Mouse (Mus musculus) liver, adult 2 months (tissue): ENCODE measurements around the gene Dedd2. TPM values are rescaled to one million over a fixed set of nuclear protein-coding genes. Genes with fewer than 3 reads are reported as not detected.

Source experiments
- DNase-seq: peaks from one replicate; pipeline ENCODE4 v3.0.0-alpha.2; 2011; ENCODE audit warnings: low read depth, low spot score; ENCODE audit errors: extremely low read depth
- H3K27ac ChIP-seq: fragments of 200-500 bp; replicated peaks from 2 replicates; pipeline ENCODE4 v1.5.1; 2012; ENCODE audit warnings: low read depth, mild to moderate bottlenecking, control low read depth, inconsistent platforms, low read length; ENCODE audit not compliant: insufficient read depth
- H3K27me3 ChIP-seq: fragments of 200-500 bp; 2 replicates; pipeline ENCODE4 v1.6.1; 2012; ENCODE audit warnings: mild to moderate bottlenecking, moderate library complexity, low read length, inconsistent platforms; ENCODE audit not compliant: control insufficient read depth, insufficient read depth
- H3K36me3 ChIP-seq: fragments of 200-500 bp; 2 replicates; pipeline ENCODE4 v1.6.1; 2012; ENCODE audit warnings: low read length, inconsistent platforms; ENCODE audit not compliant: control insufficient read depth, insufficient read depth
- H3K4me1 ChIP-seq: fragments of 200-500 bp; 2 replicates; pipeline ENCODE4 v1.6.1; 2011; ENCODE audit warnings: low read length; ENCODE audit not compliant: control insufficient read depth, insufficient read depth
- H3K4me3 ChIP-seq: fragments of 200-500 bp; 2 replicates; pipeline ENCODE4 v1.5.1; 2011; ENCODE audit warnings: low read depth, mild to moderate bottlenecking, control low read depth, low read length, moderate library complexity; ENCODE audit not compliant: insufficient read depth
- H3K79me2 ChIP-seq: fragments of 200-500 bp; 2 replicates; pipeline ENCODE4 v1.6.1; 2012; ENCODE audit warnings: inconsistent platforms, mild to moderate bottlenecking, low read length, moderate library complexity; ENCODE audit not compliant: control insufficient read depth, insufficient read depth
- H3K9ac ChIP-seq: fragments of 200-500 bp; 2 replicates; pipeline ENCODE4 v1.6.1; 2012; ENCODE audit warnings: low read depth, mild to moderate bottlenecking, control low read depth, inconsistent platforms, low read length
- CTCF ChIP-seq: fragments of 200-500 bp; IDR thresholded peaks from 2 replicates; pipeline ENCODE4 v1.5.1; 2011; ENCODE audit warnings: low read depth, low read length, control low read depth
- POLR2A ChIP-seq: fragments of 200-500 bp; IDR thresholded peaks from 2 replicates; pipeline ENCODE4 v1.6.1; 2011; ENCODE audit warnings: low read length, control low read depth; ENCODE audit not compliant: insufficient read depth; ENCODE audit errors: extremely low read depth
- WGBS: fragments of 180-500 bp; shearing (Covaris S2); methylation state at CpG from one replicate; pipeline ENCODE4 v1.1.7; 2018; 5-methylcytosine and 5-hydroxymethylcytosine counted together
- polyA plus RNA-seq: library from polyadenylated mRNA; depleted of rRNA; stranded (reverse); fragments of >200 nt; gene quantifications from 2 replicates; pipeline ENCODE4 v1.2.3, GENCODE M21; 2012
- total RNA-seq: library from RNA; depleted of rRNA; stranded (reverse); fragments of >200 nt; gene quantifications from 2 replicates; pipeline ENCODE4 v1.2.3, GENCODE M21; 2014

Gene Dedd2
- total and polyA plus RNA-seq, 2 experiments, result 20.2 to 27.9 TPM

GRCm38 (mm10) chr7:25227523-25228300, 7.3 kb upstream of the Dedd2 start:
- 80% methylated on average over 1 of the region's 1 CpGs for WGBS
- Histone ChIP-seq H3K79me2 (peaks cover 16% of the 10 kb centered on the region; the same call in 1 of the 2 replicates), H3K9ac (no peak overlapping the region), H3K4me1 (0 out of 2 replicates have a peak, but pooled peaks cover 1% of the 10 kb centered on the region), H3K27me3 (no peaks in the 10 kb centered on the region), H3K36me3 (peaks cover 16% of the 10 kb centered on the region; the same call in 1 of the 2 replicates), H3K27ac (no peak overlapping the region), H3K4me3 (no peak overlapping the region)
- DNase-seq, result peak; percentile 16
- TF ChIP-seq POLR2A (no peak), CTCF (no peak)

- peaks cover 28% of the 10 kb centered on the region; the same call in 1 of the 2 replicates for H3K79me2 ChIP-seq
- H3K4me3 ChIP-seq, result no peak overlapping the region
- H3K9ac ChIP-seq, result no peak overlapping the region; the same call in 1 of the 2 replicates
- 41% methylated on average over 10 of the region's 10 CpGs for WGBS
- H3K36me3 ChIP-seq, result 0 out of 2 replicates have a peak, but pooled peaks cover 2% of the 10 kb centered on the region
- TF ChIP-seq POLR2A, result no peak
- no peak for TF ChIP-seq CTCF
- no peak overlapping the region for H3K27ac ChIP-seq
- no peaks in the 10 kb centered on the region for H3K27me3 ChIP-seq
- H3K4me1 ChIP-seq, result peaks cover 19% of the 10 kb centered on the region
- peak; percentile 19 for DNase-seq
Measured at GRCm38 (mm10) chr7:25222275-25222967, 2.0 kb upstream of the Dedd2 start.

GRCm38 (mm10) chr7:25221102-25221883, 878 bp upstream of the Dedd2 start, which contains the start of gene Zfp526:
TSS of gene Zfp526 (plus strand) at chr7:25221425.
- Histone ChIP-seq H3K27me3 (no peaks in the 10 kb centered on the region), H3K36me3 (no peaks in the 10 kb centered on the region; the same call in 1 of the 2 replicates), H3K79me2 (peaks cover 28% of the 10 kb centered on the region; the same call in 1 of the 2 replicates), H3K4me1 (peaks cover 21% of the 10 kb centered on the region), H3K4me3 (peak within 1 kb of the TSS; percentile 92), H3K9ac (peak within 1 kb of the TSS; percentile 84), H3K27ac (peak within 1 kb of the TSS; percentile 81)
- peak; percentile 87 for DNase-seq
- TF ChIP-seq CTCF (no peak), POLR2A (peak; percentile 50; the same call in 1 of the 2 replicates)
- under 1% methylated on average over 44 of the region's 45 CpGs for WGBS

GRCm38 (mm10) chr7:25219756-25220456, 509 bp downstream of the Dedd2 start:
- H3K4me3 ChIP-seq, result peak overlapping the region; percentile 70
- 4% methylated on average over 31 of the region's 31 CpGs for WGBS
- H3K4me1 ChIP-seq, result peaks cover 21% of the 10 kb centered on the region
- peaks cover 3% of the 10 kb centered on the region for H3K36me3 ChIP-seq
- H3K27ac ChIP-seq, result peak overlapping the region; percentile 81
- peak; percentile 89 for TF ChIP-seq POLR2A
- TF ChIP-seq CTCF, result no peak
- peak; percentile 93 for DNase-seq
- peak overlapping the region; percentile 78 for H3K9ac ChIP-seq
- peaks cover 24% of the 10 kb centered on the region; the same call in 1 of the 2 replicates for H3K79me2 ChIP-seq
- H3K27me3 ChIP-seq, result no peaks in the 10 kb centered on the region

GRCm38 (mm10) chr7:25219416-25219750, 1.0 kb downstream of the Dedd2 start:
- peak overlapping the region; percentile 78 for H3K9ac ChIP-seq
- no peaks in the 10 kb centered on the region for H3K27me3 ChIP-seq
- peaks cover 3% of the 10 kb centered on the region for H3K36me3 ChIP-seq
- 2% methylated on average over 16 of the region's 16 CpGs for WGBS
- peaks cover 24% of the 10 kb centered on the region; the same call in 1 of the 2 replicates for H3K79me2 ChIP-seq
- no peak for DNase-seq
- H3K4me3 ChIP-seq, result peak overlapping the region; percentile 70
- peak overlapping the region; percentile 79 for H3K27ac ChIP-seq
- TF ChIP-seq CTCF, result no peak
- no peak for TF ChIP-seq POLR2A
- H3K4me1 ChIP-seq, result peaks cover 21% of the 10 kb centered on the region
